In genomic region chr19:44889548-44889947, GRCm38 (mm10) we compare ENCODE assay signal across 17 mouse cellular contexts.
"Had no signal": no experiment of that assay in that cellular context is flagged by ENCODE, and none has a peak within 500 bp of the region (broad histone marks: within the 10 kb centered on the region; RNA-seq: fewer than 3 reads in every experiment).

No protein-coding gene starts in this region.

- H3K9ac ChIP-seq: liver, embryonic 13.5 days; liver, postnatal 0 days; lung, embryonic 15.5 days; neural tube, embryonic 12.5 days; stomach, embryonic 15.5 days had no signal

- H3K36me3 ChIP-seq: liver, embryonic 13.5 days; lung, embryonic 15.5 days; midbrain, embryonic 13.5 days; neural tube, embryonic 12.5 days; stomach, embryonic 15.5 days had no signal

- H3K27ac ChIP-seq: layer of hippocampus, adult 2 months; left cerebral cortex, adult 2 months; liver, embryonic 13.5 days; lung, embryonic 15.5 days; macrophage; midbrain, embryonic 13.5 days; neural tube, embryonic 12.5 days; stomach, embryonic 15.5 days had no signal

- ATAC-seq: liver, postnatal 0 days; midbrain, embryonic 13.5 days had no signal

- H3K4me2 ChIP-seq: liver, embryonic 13.5 days; lung, embryonic 15.5 days; midbrain, embryonic 13.5 days; neural tube, embryonic 12.5 days; stomach, embryonic 15.5 days had no signal

- H3K4me3 ChIP-seq: layer of hippocampus, adult 2 months; left cerebral cortex, adult 2 months; liver, embryonic 13.5 days; lung, embryonic 15.5 days; megakaryocyte, embryonic 14.5 days; midbrain, embryonic 13.5 days; neural tube, embryonic 12.5 days; stomach, embryonic 15.5 days had no signal

- DNase-seq: kidney, adult 2 months; kidney, postnatal 36 days; liver; liver, embryonic 13.5 days; liver, postnatal 0 days; lung, postnatal 14 days; right cerebral cortex, postnatal 14 days; thymus, adult 2 months; thymus, postnatal 25 days had no signal

- H3K9me3 ChIP-seq: liver, embryonic 13.5 days; lung, embryonic 15.5 days; megakaryocyte, embryonic 14.5 days; midbrain, embryonic 13.5 days; neural tube, embryonic 12.5 days; stomach, embryonic 15.5 days had no signal
